Mouse (Mus musculus): Measurements from ENCODE around the gene Gna13. TPM values are rescaled to one million over a fixed set of nuclear protein-coding genes. Genes with fewer than 3 reads are reported as not detected.

The Gna13 gene
- total and polyA plus RNA-seq, 2 experiments from 2014 or later: 44.4 to 55.0 TPM

DNA sequence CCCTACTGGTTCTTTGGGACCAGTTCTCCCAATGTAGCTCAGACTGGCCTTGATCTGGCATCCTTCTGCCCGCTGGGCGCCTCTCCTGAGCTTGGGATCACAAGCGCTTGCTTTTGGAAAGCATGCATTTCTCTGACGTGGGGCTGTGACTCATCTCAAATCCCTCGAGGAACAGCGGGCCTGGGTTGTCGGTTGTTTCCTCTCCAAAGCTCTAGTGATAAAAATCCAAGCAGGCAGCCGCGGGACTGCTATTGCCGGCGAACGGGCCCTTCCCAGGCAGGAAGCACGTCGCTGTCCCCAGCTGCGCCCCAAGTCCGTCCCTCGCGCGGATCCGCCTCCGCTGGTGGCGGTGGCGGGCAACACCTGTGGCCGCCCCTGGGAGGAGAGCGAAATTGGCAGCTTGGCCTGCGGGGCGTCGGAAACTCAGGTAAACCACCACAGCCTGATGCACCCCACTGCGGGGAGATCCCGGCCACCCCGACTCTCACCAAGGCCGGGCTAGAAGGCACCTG lies 77.3 kb downstream of the Gna13 start:
- Histone ChIP-seq H3K4me1 (ENCODE audit: insufficient read depth, low read length) (no peaks in the 10 kb centered on the region), H3K9ac (replicated peaks; ENCODE audit: low read length) (peak overlapping the region; percentile 56), H3K9me3 (ENCODE audit: low read length) (no peaks in the 10 kb centered on the region), H3K27me3 (ENCODE audit: insufficient read depth, low read length) (no peaks in the 10 kb centered on the region), H3K36me3 (ENCODE audit: insufficient read depth, low read length) (peaks cover 12% of the 10 kb centered on the region; the same call in 1 of the 2 replicates), H3K4me2 (ENCODE audit: low read depth, low read length) (peak overlapping the region; percentile 80), H3K4me3 (ENCODE audit: low read length) (peak overlapping the region; percentile 46), H3K27ac (peak overlapping the region; percentile 8; the same call in 1 of the 2 replicates)
- WGBS: 2% methylated on average over 32 of the region's 32 CpGs
- TF ChIP-seq CTCF (IDR thresholded peaks at IDR 0.05; ENCODE audit: low read depth): peak; percentile 32
- ATAC-seq (peak; percentile 65), DNase-seq (ENCODE audit: low spot score) (peak; percentile 78)

DNA sequence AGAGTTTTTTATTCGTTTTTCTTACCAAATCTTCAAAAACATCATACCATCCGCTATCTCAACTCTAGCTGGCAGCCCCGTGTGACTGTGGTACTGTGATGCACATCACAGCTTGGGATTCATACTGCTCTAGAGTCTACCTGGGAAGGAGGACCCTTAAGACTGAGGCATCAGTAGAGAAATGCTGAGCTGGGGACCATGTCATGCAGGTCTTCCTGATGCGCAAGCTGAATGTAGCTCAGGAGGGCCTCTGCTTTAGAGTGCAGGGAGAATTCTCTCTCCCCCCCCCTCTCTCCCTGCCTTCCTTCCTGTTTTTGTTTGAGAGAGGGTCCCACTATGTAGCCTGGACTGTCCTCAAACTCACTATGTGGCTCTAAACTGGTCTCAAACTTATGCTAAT lies 78.0 kb downstream of the Gna13 start:
- ATAC-seq: no peak
- peak overlapping the region; percentile 80 for H3K4me2 ChIP-seq (ENCODE audit: low read depth, low read length)
- H3K36me3 ChIP-seq (ENCODE audit: insufficient read depth, low read length): peaks cover 8% of the 10 kb centered on the region; the same call in 1 of the 2 replicates
- 69% methylated on average over 4 of the region's 4 CpGs for WGBS
- no peak overlapping the region for H3K27ac ChIP-seq
- H3K4me3 ChIP-seq (ENCODE audit: low read length): no peak overlapping the region
- H3K9me3 ChIP-seq (ENCODE audit: low read length): no peaks in the 10 kb centered on the region
- no peak for DNase-seq (ENCODE audit: low spot score)
- no peak overlapping the region for H3K9ac ChIP-seq (replicated peaks; ENCODE audit: low read length)
- TF ChIP-seq CTCF (IDR thresholded peaks at IDR 0.05; ENCODE audit: low read depth): no peak
- H3K27me3 ChIP-seq (ENCODE audit: insufficient read depth, low read length): no peaks in the 10 kb centered on the region
- H3K4me1 ChIP-seq (ENCODE audit: insufficient read depth, low read length): no peaks in the 10 kb centered on the region

DNA sequence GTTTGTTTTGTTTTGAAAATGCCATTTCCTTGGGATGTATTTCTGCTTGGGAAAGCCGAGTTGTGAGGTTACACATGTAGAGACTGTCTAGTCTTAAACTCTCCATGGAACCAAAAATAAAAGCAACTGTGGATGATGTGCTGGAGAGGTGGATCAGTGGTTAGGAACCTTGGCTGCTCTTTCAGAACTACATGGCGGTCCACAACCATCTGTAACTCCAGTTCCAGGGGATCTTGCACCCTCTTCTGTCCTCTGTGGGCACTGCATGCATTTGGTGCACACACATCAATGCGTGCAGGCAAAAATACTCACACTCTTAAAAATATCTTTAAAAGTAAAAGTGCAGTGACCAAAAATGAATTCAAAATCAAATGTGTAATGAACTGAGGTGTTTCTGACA lies 78.5 kb downstream of the Gna13 start:
- WGBS: 61% methylated on average over 3 of the region's 3 CpGs
- Histone ChIP-seq H3K27ac (no peak overlapping the region), H3K27me3 (ENCODE audit: insufficient read depth, low read length) (no peaks in the 10 kb centered on the region), H3K9me3 (ENCODE audit: low read length) (no peaks in the 10 kb centered on the region), H3K4me2 (ENCODE audit: low read depth, low read length) (no peak overlapping the region), H3K4me3 (ENCODE audit: low read length) (no peak overlapping the region), H3K9ac (replicated peaks; ENCODE audit: low read length) (no peak overlapping the region), H3K36me3 (ENCODE audit: insufficient read depth, low read length) (peaks cover 8% of the 10 kb centered on the region; the same call in 1 of the 2 replicates), H3K4me1 (ENCODE audit: insufficient read depth, low read length) (no peaks in the 10 kb centered on the region)
- peak; percentile 78 for TF ChIP-seq CTCF (IDR thresholded peaks at IDR 0.05; ENCODE audit: low read depth)
- DNase-seq (ENCODE audit: low spot score) (peak; percentile 67), ATAC-seq (0 out of 2 replicates have a peak, but pooled peaks have one; percentile 57)

DNA sequence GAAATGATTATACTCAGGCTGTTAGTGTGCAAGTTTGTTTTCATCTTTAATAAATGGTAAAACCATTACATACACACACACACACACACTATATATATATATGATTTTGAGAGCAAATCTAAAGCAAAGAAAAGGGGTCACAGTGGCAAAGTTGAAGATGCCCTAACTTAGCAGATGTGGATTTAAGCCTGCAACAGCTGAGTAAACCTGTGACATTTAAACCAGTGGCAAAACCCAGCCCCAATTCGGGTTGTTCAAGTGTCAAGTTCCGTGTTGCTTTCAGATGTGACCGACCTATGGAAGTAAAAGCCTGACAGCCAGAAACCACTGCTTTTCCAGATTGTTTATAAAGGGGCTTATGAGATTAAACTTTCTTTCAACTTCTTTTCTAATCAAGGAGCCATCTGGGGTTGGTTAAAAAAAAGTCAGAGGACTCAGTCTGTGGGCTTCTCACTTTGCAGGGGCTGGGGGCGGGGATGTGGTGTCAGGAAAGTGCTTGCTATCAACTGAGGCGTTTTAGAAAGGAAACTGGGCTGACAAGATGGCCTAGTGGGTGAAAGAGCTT lies 79.6 kb downstream of the Gna13 start:
- ATAC-seq (no peak), DNase-seq (ENCODE audit: low spot score) (no peak)
- WGBS: 69% methylated on average over 5 of the region's 5 CpGs

DNA sequence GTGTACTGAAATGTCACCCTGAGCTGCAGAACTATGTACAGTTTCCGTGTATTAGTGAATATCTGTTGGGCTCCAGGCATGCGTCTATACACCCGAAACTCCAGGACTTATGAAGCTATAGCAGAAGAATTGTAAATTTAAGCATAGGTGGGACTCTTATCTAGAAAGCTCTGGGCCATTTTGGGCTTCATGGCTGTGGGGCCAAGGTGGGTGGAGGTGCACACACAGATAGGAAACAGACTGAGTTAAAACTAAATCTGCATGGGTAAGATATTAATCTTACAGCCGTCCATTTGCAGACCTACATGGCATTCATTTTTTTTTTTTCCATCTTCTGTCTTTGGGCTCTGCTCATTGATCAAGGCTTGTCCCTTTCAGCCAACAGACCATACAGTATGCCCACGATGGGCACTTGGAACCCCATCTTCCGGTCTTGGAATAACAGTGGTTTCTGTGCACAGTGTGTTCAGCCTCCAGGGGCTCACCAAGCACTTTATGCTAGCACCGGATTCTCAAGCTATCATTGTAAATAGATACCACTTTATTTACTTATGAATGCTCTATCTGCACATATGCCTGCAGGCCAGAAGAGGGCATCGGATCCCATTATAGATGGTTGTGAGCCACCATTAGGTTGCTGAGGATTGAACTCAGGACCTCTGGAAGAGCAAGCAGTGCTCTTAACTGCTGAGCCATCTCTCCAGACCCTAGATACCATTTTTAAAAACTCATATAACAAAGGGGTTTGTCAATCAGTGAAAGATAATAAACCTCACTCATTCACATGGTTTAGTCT lies 81.0 kb downstream of the Gna13 start:
- no peaks in the 10 kb centered on the region for H3K27me3 ChIP-seq (ENCODE audit: insufficient read depth, low read length)
- WGBS: 90% methylated on average over 8 of the region's 8 CpGs

More for the DNA sequence above, 79.6 kb downstream of the Gna13 start:
- Histone ChIP-seq H3K27ac (no peak overlapping the region), H3K9me3 (ENCODE audit: low read length) (no peaks in the 10 kb centered on the region), H3K36me3 (ENCODE audit: insufficient read depth, low read length) (peaks cover 5% of the 10 kb centered on the region; the same call in 1 of the 2 replicates), H3K4me1 (ENCODE audit: insufficient read depth, low read length) (no peaks in the 10 kb centered on the region), H3K9ac (replicated peaks; ENCODE audit: low read length) (no peak overlapping the region), H3K4me3 (ENCODE audit: low read length) (no peak overlapping the region), H3K27me3 (ENCODE audit: insufficient read depth, low read length) (no peaks in the 10 kb centered on the region), H3K4me2 (ENCODE audit: low read depth, low read length) (no peak overlapping the region)
- TF ChIP-seq CTCF (IDR thresholded peaks at IDR 0.05; ENCODE audit: low read depth): no peak

DNA sequence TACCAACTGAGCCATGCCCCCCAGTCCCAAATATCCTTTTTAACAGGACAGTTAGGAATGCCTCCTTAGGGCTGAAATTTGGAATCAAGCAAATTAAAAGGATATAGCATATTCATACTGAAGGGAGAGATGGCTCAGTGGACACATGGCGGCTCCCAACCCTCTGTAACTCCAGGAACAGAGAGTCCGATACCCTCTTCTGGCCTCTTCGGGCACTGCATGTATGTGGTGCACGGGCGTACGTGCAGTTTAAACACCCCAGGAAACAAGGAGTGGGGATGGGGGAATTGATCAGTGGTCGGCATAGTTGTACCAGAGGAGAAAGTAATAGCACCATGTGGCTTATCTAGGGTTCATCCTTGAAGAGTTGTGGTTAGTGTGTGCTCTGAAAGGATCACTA lies 82.0 kb downstream of the Gna13 start:
- Histone ChIP-seq H3K4me1 (ENCODE audit: insufficient read depth, low read length) (no peaks in the 10 kb centered on the region), H3K36me3 (ENCODE audit: insufficient read depth, low read length) (no peaks in the 10 kb centered on the region), H3K9ac (replicated peaks; ENCODE audit: low read length) (no peak overlapping the region), H3K4me3 (ENCODE audit: low read length) (no peak overlapping the region), H3K27ac (no peak overlapping the region), H3K4me2 (ENCODE audit: low read depth, low read length) (no peak overlapping the region), H3K9me3 (ENCODE audit: low read length) (no peaks in the 10 kb centered on the region), H3K27me3 (ENCODE audit: insufficient read depth, low read length) (no peaks in the 10 kb centered on the region)
- no peak for ATAC-seq
- WGBS: 51% methylated on average over 7 of the region's 7 CpGs
- TF ChIP-seq CTCF (IDR thresholded peaks at IDR 0.05; ENCODE audit: low read depth): peak; percentile 52
- DNase-seq (ENCODE audit: low spot score): peak; percentile 38

More for the DNA sequence above, 81.0 kb downstream of the Gna13 start:
- no peak overlapping the region for H3K4me3 ChIP-seq (ENCODE audit: low read length)
- H3K4me1 ChIP-seq (ENCODE audit: insufficient read depth, low read length): no peaks in the 10 kb centered on the region
- ATAC-seq: no peak
- no peak for DNase-seq (ENCODE audit: low spot score)
- no peaks in the 10 kb centered on the region for H3K9me3 ChIP-seq (ENCODE audit: low read length)
- no peak; the same call in 1 of the 2 replicates for TF ChIP-seq CTCF (IDR thresholded peaks at IDR 0.05; ENCODE audit: low read depth)
- H3K4me2 ChIP-seq (ENCODE audit: low read depth, low read length): no peak overlapping the region
- H3K27ac ChIP-seq: no peak overlapping the region
- H3K36me3 ChIP-seq (ENCODE audit: insufficient read depth, low read length): no peaks in the 10 kb centered on the region
- no peak overlapping the region for H3K9ac ChIP-seq (replicated peaks; ENCODE audit: low read length)

Measured in hindbrain, postnatal 0 days (tissue).